Mouse (Mus musculus) neural tube, embryonic 13.5 days (tissue): ENCODE results near the gene Gas2l3. TPM values are rescaled to one million over a fixed set of nuclear protein-coding genes. Genes with fewer than 3 reads are reported as not detected.

Experiments
- ATAC-seq: fragments of 200-750 bp; cut with Nextera tagmentation; 2 replicates; pipeline ENCODE4 v1.8.0; 2017; ENCODE audit warnings: low read depth, mild to moderate bottlenecking, moderate TSS enrichment, moderate library complexity
- H3K27ac ChIP-seq: fragments of 300-500 bp; sonication (generic); replicated peaks from 2 replicates; pipeline ENCODE4 v1.5.1; 2015; ENCODE audit warnings: moderate library complexity, mild to moderate bottlenecking, inconsistent platforms
- H3K27me3 ChIP-seq: fragments of 300-500 bp; sonication (generic); 2 replicates; pipeline ENCODE4 v1.6.1; 2015; ENCODE audit warnings: mild to moderate bottlenecking, inconsistent platforms
- H3K36me3 ChIP-seq: fragments of 300-500 bp; sonication (generic); 2 replicates; pipeline ENCODE4 v1.6.1; 2015; ENCODE audit warnings: mild to moderate bottlenecking, inconsistent platforms
- H3K4me1 ChIP-seq: fragments of 300-500 bp; sonication (generic); replicated peaks from 2 replicates; pipeline ENCODE4 v1.6.1; 2015; ENCODE audit warnings: inconsistent platforms
- H3K4me2 ChIP-seq: fragments of 300-500 bp; sonication (generic); 2 replicates; pipeline ENCODE4 v1.6.1; 2015; ENCODE audit warnings: inconsistent platforms, mild to moderate bottlenecking, moderate library complexity
- H3K4me3 ChIP-seq: fragments of 300-500 bp; sonication (generic); 2 replicates; pipeline ENCODE4 v1.5.1; 2015; ENCODE audit warnings: mild to moderate bottlenecking, inconsistent platforms
- H3K9ac ChIP-seq: fragments of 300-500 bp; sonication (generic); 2 replicates; pipeline ENCODE4 v1.6.1; 2015; ENCODE audit warnings: moderate library complexity, mild to moderate bottlenecking, inconsistent platforms
- H3K9me3 ChIP-seq: fragments of 300-500 bp; sonication (generic); 2 replicates; pipeline ENCODE4 v1.6.1; 2016; ENCODE audit warnings: inconsistent platforms
- WGBS: fragments of 180-500 bp; shearing (Covaris S2); methylation state at CpG from one replicate; pipeline ENCODE4 v1.1.7; 2015; 5-methylcytosine and 5-hydroxymethylcytosine counted together
- polyA plus RNA-seq: library from polyadenylated mRNA; unstranded; fragments of >200 nt; fragmentation: Nextera tagmentation; extraction: Ambion mirVana; gene quantifications from 2 replicates; pipeline ENCODE4 v1.2.1, GENCODE M21; 2015

Gas2l3 gene
- polyA plus RNA-seq, 1 experiment from 2014 or later: 5.8 TPM

DNA sequence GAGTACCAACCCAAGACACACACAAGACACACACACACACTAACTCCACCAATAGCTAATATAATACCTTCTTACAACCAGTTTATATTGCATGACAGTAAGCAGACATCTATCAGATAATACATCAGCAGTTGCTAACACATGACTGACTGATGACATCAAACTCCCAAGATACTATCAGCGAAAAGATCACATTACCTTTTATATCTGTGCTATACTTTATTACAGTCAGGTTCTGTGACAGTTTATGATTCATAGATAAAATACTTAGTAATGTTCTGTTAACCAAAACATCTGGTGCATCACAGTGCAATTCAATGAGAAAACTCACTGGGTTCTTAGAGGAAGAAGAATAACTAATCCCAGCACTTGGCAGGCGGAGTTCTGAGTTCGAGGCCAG lies 1.8 kb downstream of the Gas2l3 start:
- no peak overlapping the region for H3K9ac ChIP-seq
- H3K36me3 ChIP-seq: no peaks in the 10 kb centered on the region
- no peak overlapping the region for H3K27ac ChIP-seq
- WGBS: 96% methylated on average over 3 of the region's 3 CpGs
- peaks cover 17% of the 10 kb centered on the region for H3K4me1 ChIP-seq
- H3K4me3 ChIP-seq: no peak overlapping the region
- ATAC-seq: no peak
- peaks cover 59% of the 10 kb centered on the region for H3K27me3 ChIP-seq
- no peak overlapping the region for H3K4me2 ChIP-seq
- 0 out of 2 replicates have a peak, but pooled peaks cover 7% of the 10 kb centered on the region for H3K9me3 ChIP-seq

- WGBS: 91% methylated on average over 7 of the region's 7 CpGs
- Histone ChIP-seq H3K27ac (no peak overlapping the region), H3K4me2 (no peak overlapping the region), H3K9ac (no peak overlapping the region), H3K9me3 (0 out of 2 replicates have a peak, but pooled peaks cover 7% of the 10 kb centered on the region), H3K27me3 (peaks cover 66% of the 10 kb centered on the region), H3K36me3 (no peaks in the 10 kb centered on the region), H3K4me3 (no peak overlapping the region), H3K4me1 (peaks cover 31% of the 10 kb centered on the region)
- no peak for ATAC-seq
Measured at GRCm38 (mm10) chr10:89439380-89439779, 4.4 kb downstream of the Gas2l3 start.

GRCm38 (mm10) chr10:89437996-89438395 lies 5.8 kb downstream of the Gas2l3 start:
- H3K27ac ChIP-seq: no peak overlapping the region
- no peak overlapping the region for H3K4me2 ChIP-seq
- peaks cover 73% of the 10 kb centered on the region for H3K27me3 ChIP-seq
- WGBS: 88% methylated on average over 12 of the region's 12 CpGs
- ATAC-seq: no peak
- no peaks in the 10 kb centered on the region for H3K36me3 ChIP-seq
- no peak overlapping the region for H3K9ac ChIP-seq
- H3K9me3 ChIP-seq: 0 out of 2 replicates have a peak, but pooled peaks cover 7% of the 10 kb centered on the region
- H3K4me1 ChIP-seq: peaks cover 27% of the 10 kb centered on the region
- no peak overlapping the region for H3K4me3 ChIP-seq

- Histone ChIP-seq H3K27ac (no peak overlapping the region), H3K9me3 (0 out of 2 replicates have a peak, but pooled peaks cover 7% of the 10 kb centered on the region), H3K4me3 (no peak overlapping the region), H3K4me2 (no peak overlapping the region), H3K4me1 (peaks cover 21% of the 10 kb centered on the region), H3K36me3 (no peaks in the 10 kb centered on the region), H3K27me3 (peaks cover 76% of the 10 kb centered on the region), H3K9ac (no peak overlapping the region)
- no peak for ATAC-seq
- 55% methylated on average over 9 of the region's 9 CpGs for WGBS
Measured at GRCm38 (mm10) chr10:89437472-89437871, 6.3 kb downstream of the Gas2l3 start.

- H3K36me3 ChIP-seq: no peaks in the 10 kb centered on the region
- no peak overlapping the region for H3K27ac ChIP-seq
- WGBS: 50% methylated on average over 9 of the region's 9 CpGs
- H3K27me3 ChIP-seq: peaks cover 79% of the 10 kb centered on the region
- ATAC-seq: 0 out of 2 replicates have a peak, but pooled peaks have one; percentile 48
- peaks cover 21% of the 10 kb centered on the region for H3K4me1 ChIP-seq
- no peak overlapping the region for H3K9ac ChIP-seq
- no peak overlapping the region for H3K4me2 ChIP-seq
- H3K4me3 ChIP-seq: no peak overlapping the region
- H3K9me3 ChIP-seq: no peaks in the 10 kb centered on the region
Measured at GRCm38 (mm10) chr10:89435920-89436319, 7.8 kb downstream of the Gas2l3 start.

DNA sequence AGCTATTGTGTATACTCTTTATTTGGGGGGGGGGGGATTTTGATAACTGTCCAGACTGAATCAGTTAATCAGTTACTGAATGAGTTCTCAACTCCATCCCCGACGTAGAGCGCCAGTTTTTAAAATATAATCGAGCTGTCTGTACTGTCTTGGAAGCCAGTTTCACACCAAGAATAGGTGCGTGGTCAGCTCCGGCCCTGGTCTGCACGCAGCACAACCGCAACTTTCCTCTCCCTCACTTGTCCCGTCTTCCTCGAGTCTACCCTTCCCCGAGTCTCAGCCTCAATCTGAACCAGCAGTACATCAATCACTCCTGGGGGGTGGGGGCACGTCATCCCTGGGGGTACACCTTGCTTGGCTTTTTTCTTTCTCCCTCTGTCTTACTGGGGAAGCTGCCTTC lies 8.4 kb downstream of the Gas2l3 start:
- Histone ChIP-seq H3K9ac (no peak overlapping the region), H3K4me2 (peak overlapping the region; percentile 34), H3K9me3 (no peaks in the 10 kb centered on the region), H3K27me3 (peaks cover 74% of the 10 kb centered on the region), H3K4me3 (no peak overlapping the region), H3K27ac (no peak overlapping the region), H3K36me3 (no peaks in the 10 kb centered on the region), H3K4me1 (peaks cover 21% of the 10 kb centered on the region)
- ATAC-seq: peak; percentile 60; the same call in 1 of the 2 replicates
- 44% methylated on average over 12 of the region's 12 CpGs for WGBS

GRCm38 (mm10) chr10:89434509-89435210 lies 9.1 kb downstream of the Gas2l3 start:
- Histone ChIP-seq H3K4me1 (peaks cover 21% of the 10 kb centered on the region), H3K4me3 (0 out of 2 replicates have a peak overlapping the region, but pooled peaks have one; percentile 2), H3K9me3 (no peaks in the 10 kb centered on the region), H3K27me3 (peaks cover 69% of the 10 kb centered on the region), H3K27ac (no peak overlapping the region), H3K9ac (peak overlapping the region; percentile 45; the same call in 1 of the 2 replicates), H3K36me3 (no peaks in the 10 kb centered on the region), H3K4me2 (peak overlapping the region; percentile 34)
- WGBS: 20% methylated on average over 17 of the region's 17 CpGs
- ATAC-seq: peak; percentile 68; the same call in 1 of the 2 replicates

- Histone ChIP-seq H3K9me3 (no peaks in the 10 kb centered on the region), H3K36me3 (no peaks in the 10 kb centered on the region), H3K4me2 (no peak overlapping the region), H3K4me1 (peaks cover 21% of the 10 kb centered on the region), H3K27me3 (peaks cover 51% of the 10 kb centered on the region), H3K4me3 (no peak overlapping the region), H3K9ac (no peak overlapping the region), H3K27ac (no peak overlapping the region)
- no peak for ATAC-seq
- 80% methylated on average over 13 of the region's 13 CpGs for WGBS
Measured at GRCm38 (mm10) chr10:89432743-89433142, 11.0 kb downstream of the Gas2l3 start.

DNA sequence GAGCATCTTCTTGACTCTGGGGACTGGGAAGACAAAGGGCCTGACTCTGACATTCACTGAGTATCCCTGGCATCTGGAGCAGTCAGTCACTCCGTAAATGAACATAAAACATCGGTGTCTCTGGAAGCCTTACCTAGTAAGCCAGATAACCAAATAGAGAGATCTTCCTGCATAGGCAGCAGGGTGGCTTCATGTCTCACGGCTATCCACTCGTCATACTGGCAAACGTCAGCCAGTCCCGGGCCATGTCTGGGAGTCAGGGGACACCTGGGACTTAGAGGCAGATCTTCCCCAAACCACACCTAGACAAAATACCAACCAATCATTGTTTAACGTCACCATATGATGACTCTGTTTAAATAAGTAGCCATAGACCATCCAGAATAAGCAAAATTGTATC lies 13.0 kb downstream of the Gas2l3 start:
- Histone ChIP-seq H3K4me3 (no peak overlapping the region), H3K4me2 (no peak overlapping the region), H3K4me1 (peaks cover 17% of the 10 kb centered on the region), H3K27me3 (peaks cover 31% of the 10 kb centered on the region), H3K27ac (no peak overlapping the region), H3K9me3 (no peaks in the 10 kb centered on the region), H3K9ac (no peak overlapping the region), H3K36me3 (0 out of 2 replicates have a peak, but pooled peaks cover 3% of the 10 kb centered on the region)
- no peak for ATAC-seq
- WGBS: 91% methylated on average over 7 of the region's 7 CpGs

DNA sequence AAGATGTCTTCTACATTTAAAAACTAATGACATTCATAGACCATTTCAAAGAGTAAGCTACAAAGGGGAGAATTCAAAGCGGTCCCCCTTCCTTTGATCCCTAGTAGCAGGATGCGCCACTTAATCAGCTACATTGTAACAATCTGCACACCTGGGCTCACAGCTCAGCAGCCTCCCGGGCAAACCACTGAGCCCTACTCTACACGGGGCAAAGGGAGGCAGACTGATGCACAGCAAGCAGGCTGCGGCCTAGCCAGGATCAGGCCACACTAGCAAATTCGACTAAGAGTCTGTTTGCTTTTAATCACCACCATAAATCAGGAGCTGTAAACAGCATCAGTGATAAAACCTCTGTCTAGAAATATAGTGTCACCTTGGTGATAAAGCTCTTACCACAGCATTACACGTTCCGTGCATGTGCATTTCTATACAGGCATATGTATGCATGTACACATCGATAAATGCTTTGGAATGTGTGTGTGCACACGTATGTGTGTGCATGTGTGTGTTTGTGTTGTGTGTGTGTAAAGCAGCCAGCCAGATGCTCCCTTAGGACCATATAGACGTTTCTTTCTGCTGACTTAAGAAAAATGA lies 18.9 kb downstream of the Gas2l3 start:
- 75% methylated on average over 11 of the region's 11 CpGs for WGBS
- Histone ChIP-seq H3K27ac (no peak overlapping the region), H3K36me3 (0 out of 2 replicates have a peak, but pooled peaks cover 4% of the 10 kb centered on the region), H3K4me1 (no peaks in the 10 kb centered on the region), H3K27me3 (no peaks in the 10 kb centered on the region), H3K9ac (no peak overlapping the region), H3K9me3 (no peaks in the 10 kb centered on the region), H3K4me2 (no peak overlapping the region), H3K4me3 (no peak overlapping the region)
- ATAC-seq: peak; percentile 75

GRCm38 (mm10) chr10:89424217-89424616 lies 19.6 kb downstream of the Gas2l3 start:
- ATAC-seq: no peak
- Histone ChIP-seq H3K4me1 (no peaks in the 10 kb centered on the region), H3K27me3 (no peaks in the 10 kb centered on the region), H3K4me3 (no peak overlapping the region), H3K9me3 (no peaks in the 10 kb centered on the region), H3K4me2 (no peak overlapping the region), H3K36me3 (0 out of 2 replicates have a peak, but pooled peaks cover 4% of the 10 kb centered on the region), H3K27ac (no peak overlapping the region), H3K9ac (no peak overlapping the region)
- WGBS: 88% methylated on average over 9 of the region's 9 CpGs

DNA sequence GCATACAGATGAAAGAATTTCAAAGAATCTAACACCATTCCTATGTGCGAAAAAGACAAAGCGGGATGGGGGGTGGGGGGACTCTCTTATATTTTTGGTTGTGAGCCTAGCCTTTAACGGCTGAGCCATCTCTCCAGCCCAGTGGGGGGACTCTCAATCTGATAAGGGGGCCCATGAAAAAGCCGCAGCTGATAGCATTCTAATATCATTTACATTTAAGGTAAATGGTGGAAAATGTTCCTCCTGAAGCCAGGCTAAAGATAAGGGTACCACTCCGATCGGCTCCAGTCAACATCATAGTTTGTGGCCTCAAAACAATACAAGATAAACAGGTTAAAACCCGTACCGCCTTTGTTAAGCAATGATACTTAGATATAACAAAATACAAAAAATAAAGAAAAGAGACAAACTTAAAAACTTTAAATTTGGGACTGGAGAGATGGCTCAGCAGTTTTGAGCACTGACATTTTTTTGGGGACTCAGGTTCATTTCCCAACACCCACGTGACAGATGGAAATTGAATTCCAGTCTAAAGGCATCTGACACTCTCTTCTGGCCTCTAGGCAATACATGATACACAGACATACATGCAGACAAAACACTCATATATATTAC lies 20.5 kb downstream of the Gas2l3 start:
- no peak overlapping the region for H3K27ac ChIP-seq
- 0 out of 2 replicates have a peak, but pooled peaks cover 4% of the 10 kb centered on the region for H3K36me3 ChIP-seq
- H3K4me2 ChIP-seq: no peak overlapping the region
- H3K9me3 ChIP-seq: no peaks in the 10 kb centered on the region
- WGBS: 91% methylated on average over 9 of the region's 9 CpGs
- no peak for ATAC-seq
- H3K4me1 ChIP-seq: no peaks in the 10 kb centered on the region
- H3K4me3 ChIP-seq: no peak overlapping the region
- H3K27me3 ChIP-seq: no peaks in the 10 kb centered on the region
- H3K9ac ChIP-seq: no peak overlapping the region
